Mouse (Mus musculus) megakaryocyte, embryonic 14.5 days (primary cell): ENCODE results near the gene Col23a1. TPM values are rescaled to one million over a fixed set of nuclear protein-coding genes. Genes with fewer than 3 reads are reported as not detected.

Experiments
- H3K27me3 ChIP-seq: replicated peaks from 2 replicates; pipeline ENCODE3; 2012; ENCODE audit warnings: inconsistent platforms
- H3K36me3 ChIP-seq: replicated peaks from 2 replicates; pipeline ENCODE3; 2012; ENCODE audit warnings: low read length, inconsistent platforms, mixed read lengths
- H3K4me1 ChIP-seq: 2 replicates; pipeline ENCODE4 v1.6.1; 2012; ENCODE audit warnings: inconsistent platforms
- H3K4me3 ChIP-seq: replicated peaks from 2 replicates; pipeline ENCODE3; 2012; ENCODE audit warnings: moderate library complexity, mild to moderate bottlenecking, inconsistent platforms
- H3K9me3 ChIP-seq: 2 replicates; pipeline ENCODE4 v1.6.1; 2012; ENCODE audit warnings: inconsistent platforms
- FLI1 ChIP-seq: IDR thresholded peaks from 2 replicates; pipeline ENCODE4 v1.6.1; 2012; ENCODE audit warnings: low read length, inconsistent platforms, mixed read lengths
- GATA1 ChIP-seq: IDR thresholded peaks from 3 replicates; pipeline ENCODE4 v1.6.1; 2012; ENCODE audit warnings: mixed read lengths, low read length, inconsistent platforms, borderline replicate concordance
- polyA plus RNA-seq: library from polyadenylated mRNA; stranded (reverse); fragments of >175 nt; gene quantifications from 2 replicates; pipeline ENCODE4 v1.2.3, GENCODE M21; 2012; ENCODE audit warnings: low replicate concordance; ENCODE audit not compliant: insufficient read depth

Gene Col23a1
- polyA plus RNA-seq, 1 experiment = 0.21 TPM

GRCm38 (mm10) chr11:51444649-51445048 is 154.9 kb downstream of the Col23a1 start:
- Histone ChIP-seq H3K4me3 (no peak overlapping the region), H3K9me3 (no peaks in the 10 kb centered on the region), H3K27me3 (no peaks in the 10 kb centered on the region), H3K36me3 (no peaks in the 10 kb centered on the region), H3K4me1 (no peaks in the 10 kb centered on the region)
- no peak for TF ChIP-seq GATA1
- TF ChIP-seq FLI1 = no peak

GRCm38 (mm10) chr11:51446711-51447425 is 157.1 kb downstream of the Col23a1 start:
- Histone ChIP-seq H3K27me3 (no peaks in the 10 kb centered on the region), H3K36me3 (no peaks in the 10 kb centered on the region), H3K4me1 (peaks cover 3% of the 10 kb centered on the region; the same call in 1 of the 2 replicates), H3K4me3 (no peak overlapping the region), H3K9me3 (no peaks in the 10 kb centered on the region)
- TF ChIP-seq GATA1 (no peak), FLI1 (no peak)

GRCm38 (mm10) chr11:51448256-51448655 is 158.5 kb downstream of the Col23a1 start:
- TF ChIP-seq GATA1 (no peak), FLI1 (no peak)

GRCm38 (mm10) chr11:51448680-51449079 is 159.0 kb downstream of the Col23a1 start:
- H3K9me3 ChIP-seq = no peaks in the 10 kb centered on the region
- no peaks in the 10 kb centered on the region for H3K27me3 ChIP-seq
- TF ChIP-seq GATA1 = no peak
- TF ChIP-seq FLI1 = no peak
- H3K36me3 ChIP-seq = no peaks in the 10 kb centered on the region
- peaks cover 3% of the 10 kb centered on the region; the same call in 1 of the 2 replicates for H3K4me1 ChIP-seq
- H3K4me3 ChIP-seq = no peak overlapping the region

More at GRCm38 (mm10) chr11:51448256-51448655, 158.5 kb downstream of the Col23a1 start:
- H3K27me3 ChIP-seq = no peaks in the 10 kb centered on the region
- H3K9me3 ChIP-seq = no peaks in the 10 kb centered on the region
- H3K4me1 ChIP-seq = peaks cover 3% of the 10 kb centered on the region; the same call in 1 of the 2 replicates
- no peaks in the 10 kb centered on the region for H3K36me3 ChIP-seq
- H3K4me3 ChIP-seq = no peak overlapping the region

- Histone ChIP-seq H3K36me3 (no peaks in the 10 kb centered on the region), H3K4me1 (peaks cover 3% of the 10 kb centered on the region; the same call in 1 of the 2 replicates), H3K9me3 (no peaks in the 10 kb centered on the region), H3K4me3 (no peak overlapping the region), H3K27me3 (no peaks in the 10 kb centered on the region)
- TF ChIP-seq GATA1 = no peak
- TF ChIP-seq FLI1 = no peak
Observed at GRCm38 (mm10) chr11:51449881-51450280, 160.2 kb downstream of the Col23a1 start.

DNA sequence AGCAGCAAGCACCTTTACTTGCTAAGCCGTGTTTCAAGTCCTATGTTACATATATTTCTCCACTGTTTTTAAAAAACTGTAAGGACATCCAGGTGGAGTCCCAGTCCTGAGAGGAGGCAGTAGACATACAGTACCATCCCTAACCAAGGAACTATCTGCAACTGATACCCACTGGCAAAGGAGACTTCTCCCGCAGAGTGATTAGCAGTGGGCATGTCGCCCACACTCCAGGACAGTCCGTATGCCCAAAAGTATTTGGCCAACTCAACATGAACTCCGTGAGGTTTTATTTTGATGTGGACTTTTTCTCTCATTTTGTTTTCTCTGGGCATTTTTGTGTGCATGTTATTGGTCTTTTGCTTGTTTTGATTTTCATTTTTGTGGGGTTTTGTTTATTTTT is 161.6 kb downstream of the Col23a1 start:
- H3K4me1 ChIP-seq = peaks cover 3% of the 10 kb centered on the region; the same call in 1 of the 2 replicates
- H3K36me3 ChIP-seq = no peaks in the 10 kb centered on the region
- H3K4me3 ChIP-seq = no peak overlapping the region
- H3K27me3 ChIP-seq = no peaks in the 10 kb centered on the region
- TF ChIP-seq FLI1 (no peak), GATA1 (no peak)
- H3K9me3 ChIP-seq = no peaks in the 10 kb centered on the region

GRCm38 (mm10) chr11:51451925-51452324 is 162.2 kb downstream of the Col23a1 start:
- no peaks in the 10 kb centered on the region for H3K9me3 ChIP-seq
- H3K27me3 ChIP-seq = no peaks in the 10 kb centered on the region
- H3K4me1 ChIP-seq = peaks cover 3% of the 10 kb centered on the region; the same call in 1 of the 2 replicates
- TF ChIP-seq GATA1 (no peak), FLI1 (no peak)
- H3K4me3 ChIP-seq = no peak overlapping the region
- no peaks in the 10 kb centered on the region for H3K36me3 ChIP-seq

DNA sequence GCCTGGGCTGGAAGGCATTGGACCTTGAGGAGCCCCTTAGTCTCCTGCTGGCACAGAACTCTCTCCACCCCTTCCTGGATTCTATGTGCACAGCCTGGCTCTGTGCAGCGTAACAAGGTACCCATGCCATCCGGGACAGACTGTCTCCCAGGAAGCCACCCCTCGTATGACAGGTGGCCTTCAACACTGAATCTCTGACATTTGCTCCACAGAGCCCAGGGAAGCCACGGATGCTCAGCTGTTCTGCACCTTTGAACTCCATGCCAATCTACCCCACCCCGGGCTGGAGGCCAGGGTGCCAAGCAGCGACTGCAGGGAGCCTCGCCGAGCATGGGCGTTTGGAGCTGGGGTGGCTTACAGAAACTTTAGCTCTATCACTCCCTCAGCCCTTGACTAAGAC is 164.0 kb downstream of the Col23a1 start:
- Histone ChIP-seq H3K9me3 (no peaks in the 10 kb centered on the region), H3K27me3 (no peaks in the 10 kb centered on the region), H3K4me3 (no peak overlapping the region), H3K36me3 (no peaks in the 10 kb centered on the region), H3K4me1 (peaks cover 3% of the 10 kb centered on the region; the same call in 1 of the 2 replicates)
- TF ChIP-seq FLI1 = no peak
- no peak for TF ChIP-seq GATA1

DNA sequence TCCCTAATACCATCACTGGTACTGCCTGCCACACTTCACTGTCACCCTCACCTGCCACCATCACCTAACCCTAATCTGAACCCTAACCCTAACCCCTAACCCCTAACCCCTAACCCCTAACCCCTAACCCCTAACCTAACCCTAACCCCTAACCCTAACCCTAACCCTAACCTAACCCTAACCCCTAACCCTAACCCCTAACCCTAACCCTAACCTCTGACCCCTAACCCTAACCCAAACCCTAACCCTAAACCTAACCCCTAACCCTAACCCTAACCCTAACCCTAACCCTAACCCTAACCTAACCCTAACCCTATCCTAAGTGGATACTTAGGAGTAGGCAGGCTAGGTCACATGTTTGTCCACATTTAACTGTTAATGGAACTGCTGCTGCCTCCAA is 165.8 kb downstream of the Col23a1 start:
- Histone ChIP-seq H3K9me3 (peaks cover 11% of the 10 kb centered on the region), H3K27me3 (no peaks in the 10 kb centered on the region), H3K36me3 (no peaks in the 10 kb centered on the region), H3K4me1 (no peaks in the 10 kb centered on the region), H3K4me3 (no peak overlapping the region)
- TF ChIP-seq GATA1 = no peak
- no peak for TF ChIP-seq FLI1

DNA sequence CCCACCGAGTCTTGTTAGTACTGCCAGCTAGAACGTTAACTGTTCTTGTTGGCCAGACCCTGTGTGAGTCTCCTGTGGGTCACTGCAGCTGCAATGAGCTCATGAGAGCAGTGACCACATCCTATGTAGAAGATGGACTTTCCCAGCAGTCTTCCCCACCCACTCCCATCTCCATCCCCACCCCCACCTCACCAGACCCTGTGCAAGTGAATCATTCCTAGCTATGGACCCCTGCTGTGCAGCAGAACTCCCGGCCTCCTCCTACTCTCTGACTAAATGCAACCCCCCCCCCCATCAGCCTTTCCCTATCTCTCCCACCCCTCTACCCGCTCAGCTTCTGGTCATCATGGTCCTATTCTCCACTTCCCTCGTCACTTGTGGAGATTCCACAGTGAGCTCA is 167.9 kb downstream of the Col23a1 start:
- Histone ChIP-seq H3K27me3 (peaks cover 2% of the 10 kb centered on the region), H3K36me3 (no peaks in the 10 kb centered on the region), H3K4me3 (no peak overlapping the region), H3K4me1 (no peaks in the 10 kb centered on the region), H3K9me3 (peaks cover 13% of the 10 kb centered on the region)
- TF ChIP-seq FLI1 (no peak), GATA1 (no peak)

GRCm38 (mm10) chr11:51458649-51459048 is 168.9 kb downstream of the Col23a1 start:
- peaks cover 2% of the 10 kb centered on the region for H3K27me3 ChIP-seq
- H3K4me1 ChIP-seq = no peaks in the 10 kb centered on the region
- H3K36me3 ChIP-seq = no peaks in the 10 kb centered on the region
- TF ChIP-seq FLI1 = no peak
- TF ChIP-seq GATA1 = no peak
- no peak overlapping the region for H3K4me3 ChIP-seq
- peaks cover 13% of the 10 kb centered on the region for H3K9me3 ChIP-seq
